9 mouse cellular contexts compared by ENCODE assay signal in genomic region chr19:5037678-5038571, GRCm38 (mm10). TPM values are rescaled to one million over a fixed set of nuclear protein-coding genes. Genes with fewer than 3 reads are reported as not detected.
A peak's percentile ranks its signal among the peaks of the same experiment; 100 is the strongest.
DNase-seq lines count a peak whose midpoint lies in the region; ATAC-seq lines count a peak whose summit lies in the region.
"Had no signal": no experiment of that assay in that cellular context is flagged by ENCODE, and none has a peak within 500 bp of the region (broad histone marks: within the 10 kb centered on the region; RNA-seq: fewer than 3 reads in every experiment).

No protein-coding gene starts in this region.

- no peaks in the 10 kb centered on the region for H3K27me3 ChIP-seq in embryonic facial prominence, embryonic 14.5 days (replicated peaks; ENCODE audit: control insufficient read depth, insufficient read depth, low read length)
- no peaks in the 10 kb centered on the region for H3K27me3 ChIP-seq in heart, embryonic 12.5 days (replicated peaks)
- no peaks in the 10 kb centered on the region for H3K27me3 ChIP-seq in liver, embryonic 13.5 days
- H3K27me3 ChIP-seq in neural tube, embryonic 14.5 days (ENCODE audit: control insufficient read depth, insufficient read depth, low read length) = no peaks in the 10 kb centered on the region

- H3K9ac ChIP-seq in embryonic facial prominence, embryonic 14.5 days (ENCODE audit: low read depth, low read length) = peak overlapping the region; percentile 90
- H3K9ac ChIP-seq in heart, embryonic 12.5 days = peak overlapping the region; percentile 95
- peak overlapping the region; percentile 80 for H3K9ac ChIP-seq in liver, embryonic 13.5 days
- peak overlapping the region; percentile 89 for H3K9ac ChIP-seq in neural tube, embryonic 14.5 days (replicated peaks; ENCODE audit: low read depth, low read length)

- peak; percentile 58 for ATAC-seq in embryonic facial prominence, embryonic 14.5 days (ENCODE audit: low read depth)
- 0 out of 2 replicates have a peak, but pooled peaks have one; percentile 19 for ATAC-seq in heart, embryonic 12.5 days (ENCODE audit: insufficient number of reproducible peaks, low FRiP score)
- peak; percentile 32; the same call in 1 of the 2 replicates for ATAC-seq in liver, embryonic 13.5 days (ENCODE audit: low read depth)
- peak; percentile 76 for ATAC-seq in neural tube, embryonic 14.5 days (ENCODE audit: low read depth)

- H3K4me1 ChIP-seq in embryonic facial prominence, embryonic 14.5 days (ENCODE audit: control insufficient read depth, insufficient read depth, low read length) = peaks cover 21% of the 10 kb centered on the region
- peaks cover 25% of the 10 kb centered on the region for H3K4me1 ChIP-seq in heart, embryonic 12.5 days (replicated peaks)
- H3K4me1 ChIP-seq in liver, embryonic 13.5 days (replicated peaks) = peaks cover 45% of the 10 kb centered on the region
- H3K4me1 ChIP-seq in neural tube, embryonic 14.5 days (ENCODE audit: control insufficient read depth, insufficient read depth, low read length) = peaks cover 24% of the 10 kb centered on the region

- no peaks in the 10 kb centered on the region for H3K9me3 ChIP-seq in embryonic facial prominence, embryonic 14.5 days (ENCODE audit: control insufficient read depth, low read length)
- no peaks in the 10 kb centered on the region for H3K9me3 ChIP-seq in heart, embryonic 12.5 days (replicated peaks)
- no peaks in the 10 kb centered on the region for H3K9me3 ChIP-seq in liver, embryonic 13.5 days (replicated peaks)
- H3K9me3 ChIP-seq in neural tube, embryonic 14.5 days (ENCODE audit: control insufficient read depth, low read length) = no peaks in the 10 kb centered on the region

- WGBS in embryonic facial prominence, embryonic 14.5 days = 3% methylated on average over 32 of the region's 32 CpGs
- WGBS in heart, embryonic 12.5 days = 5% methylated on average over 32 of the region's 32 CpGs
- 5% methylated on average over 32 of the region's 32 CpGs for WGBS in liver, embryonic 13.5 days (ENCODE audit: insufficient replicate concordance)
- WGBS in neural tube, embryonic 14.5 days = 6% methylated on average over 32 of the region's 32 CpGs

- peak overlapping the region; percentile 99 for H3K4me2 ChIP-seq in embryonic facial prominence, embryonic 14.5 days (ENCODE audit: low read depth, low read length)
- peak overlapping the region; percentile 100 for H3K4me2 ChIP-seq in heart, embryonic 12.5 days
- H3K4me2 ChIP-seq in liver, embryonic 13.5 days = peak overlapping the region; percentile 95
- peak overlapping the region; percentile 98 for H3K4me2 ChIP-seq in neural tube, embryonic 14.5 days (ENCODE audit: low read depth, low read length)

- peak; percentile 79 for DNase-seq in A20 (ENCODE audit: low read depth, low spot score)
- peak; percentile 79 to 82 for DNase-seq in adrenal gland, postnatal 36 days
- peak; percentile 91 for DNase-seq in embryonic facial prominence, embryonic 14.5 days (ENCODE audit: low spot score)
- DNase-seq in kidney, postnatal 10 days = peak; percentile 87
- DNase-seq in liver, embryonic 13.5 days = peak; percentile 70
- DNase-seq in testis, postnatal 14 days (ENCODE audit: low spot score) = peak; percentile 77

- peaks cover 7% of the 10 kb centered on the region; the same call in 1 of the 2 replicates for H3K36me3 ChIP-seq in embryonic facial prominence, embryonic 14.5 days (ENCODE audit: control insufficient read depth, insufficient read depth, low read length)
- H3K36me3 ChIP-seq in heart, embryonic 12.5 days = peaks cover 5% of the 10 kb centered on the region; the same call in 1 of the 2 replicates
- 0 out of 2 replicates have a peak, but pooled peaks cover 4% of the 10 kb centered on the region for H3K36me3 ChIP-seq in liver, embryonic 13.5 days
- peaks cover 4% of the 10 kb centered on the region; the same call in 1 of the 2 replicates for H3K36me3 ChIP-seq in neural tube, embryonic 14.5 days (ENCODE audit: control insufficient read depth, insufficient read depth, low read length)

- H3K4me3 ChIP-seq in embryonic facial prominence, embryonic 14.5 days (ENCODE audit: low read depth, low read length) = peak overlapping the region; percentile 87
- H3K4me3 ChIP-seq in heart, embryonic 12.5 days = peak overlapping the region; percentile 80
- H3K4me3 ChIP-seq in liver, embryonic 13.5 days (replicated peaks) = peak overlapping the region; percentile 75
- H3K4me3 ChIP-seq in neural tube, embryonic 14.5 days (ENCODE audit: low read depth, low read length) = peak overlapping the region; percentile 86

- peak overlapping the region; percentile 73 for H3K27ac ChIP-seq in embryonic facial prominence, embryonic 14.5 days (replicated peaks; ENCODE audit: low read depth, low read length)
- H3K27ac ChIP-seq in heart, embryonic 12.5 days (ENCODE audit: poor library complexity, severe bottlenecking) = peak overlapping the region; percentile 60
- peak overlapping the region; percentile 62; the same call in 1 of the 2 replicates for H3K27ac ChIP-seq in liver, embryonic 13.5 days
- peak overlapping the region; percentile 87; the same call in 1 of the 2 replicates for H3K27ac ChIP-seq in neural tube, embryonic 14.5 days (ENCODE audit: low read depth, low read length)

RNA-seq across cellular contexts. Expression of gene B4gat1, which starts 0.7 kb away (rescaled TPM):
- total RNA-seq in adrenal gland, postnatal 36 days (2021) = 10 to 100 TPM; 27.8 to 43.5 TPM
- 42.9 and 51.5 TPM in 2 replicates for polyA plus RNA-seq in embryonic facial prominence, embryonic 14.5 days (2014; fragmentation: Nextera tagmentation; extraction: Ambion mirVana)
- polyA plus RNA-seq in heart, embryonic 12.5 days (2016; fragmentation: Nextera tagmentation; extraction: Ambion mirVana) = 48.2 and 49.1 TPM in 2 replicates
- 9.3 and 10.9 TPM in 2 replicates for polyA plus RNA-seq in liver, embryonic 13.5 days (2015; fragmentation: Nextera tagmentation; extraction: Ambion mirVana)
- 92.5 and 108 TPM in 2 replicates for polyA plus RNA-seq in neural tube, embryonic 14.5 days (2014; fragmentation: Nextera tagmentation; extraction: Ambion mirVana)

RNA-seq across cellular contexts. Expression of gene AC124502.3, which starts 0.8 kb away (rescaled TPM):
- total RNA-seq in adrenal gland, postnatal 36 days (2021) = 1 to 10 TPM in 1 of 2 experiments, under 1 TPM in 1; 0.99 to 2.3 TPM
- polyA plus RNA-seq in embryonic facial prominence, embryonic 14.5 days (2014; fragmentation: Nextera tagmentation; extraction: Ambion mirVana) = 0.51 and 1.7 TPM in 2 replicates
- polyA plus RNA-seq in heart, embryonic 12.5 days (2016; fragmentation: Nextera tagmentation; extraction: Ambion mirVana) = 1.6 and 2.0 TPM in 2 replicates
- 0.70 TPM in 1 of 2 replicates, not detected in the other for polyA plus RNA-seq in liver, embryonic 13.5 days (2015; fragmentation: Nextera tagmentation; extraction: Ambion mirVana)
- 2.1 and 3.0 TPM in 2 replicates for polyA plus RNA-seq in neural tube, embryonic 14.5 days (2014; fragmentation: Nextera tagmentation; extraction: Ambion mirVana)
- total RNA-seq: common myeloid progenitor, adult 5-6 weeks had no signal

RNA-seq across cellular contexts. Expression of gene Brms1, which starts 3.2 kb away (rescaled TPM):
- 10 to 100 TPM; 26.7 to 29.9 TPM for total RNA-seq in adrenal gland, postnatal 36 days (2021)
- polyA plus RNA-seq in embryonic facial prominence, embryonic 14.5 days (2014; fragmentation: Nextera tagmentation; extraction: Ambion mirVana) = 35.0 and 38.7 TPM in 2 replicates
- polyA plus RNA-seq in heart, embryonic 12.5 days (2016; fragmentation: Nextera tagmentation; extraction: Ambion mirVana) = 28.1 and 28.3 TPM in 2 replicates
- 34.8 and 35.1 TPM in 2 replicates for polyA plus RNA-seq in liver, embryonic 13.5 days (2015; fragmentation: Nextera tagmentation; extraction: Ambion mirVana)
- polyA plus RNA-seq in neural tube, embryonic 14.5 days (2014; fragmentation: Nextera tagmentation; extraction: Ambion mirVana) = 21.4 and 34.1 TPM in 2 replicates

RNA-seq across cellular contexts. Expression of gene Rin1, which starts 12.4 kb away (rescaled TPM):
- 1 to 10 TPM; 3.5 to 3.6 TPM for total RNA-seq in adrenal gland, postnatal 36 days (2021)
- 2.3 and 3.0 TPM in 2 replicates for polyA plus RNA-seq in embryonic facial prominence, embryonic 14.5 days (2014; fragmentation: Nextera tagmentation; extraction: Ambion mirVana)
- 4.7 and 6.2 TPM in 2 replicates for polyA plus RNA-seq in heart, embryonic 12.5 days (2016; fragmentation: Nextera tagmentation; extraction: Ambion mirVana)
- polyA plus RNA-seq in liver, embryonic 13.5 days (2015; fragmentation: Nextera tagmentation; extraction: Ambion mirVana) = 0.33 and 0.36 TPM in 2 replicates
- 0.62 and 0.86 TPM in 2 replicates for polyA plus RNA-seq in neural tube, embryonic 14.5 days (2014; fragmentation: Nextera tagmentation; extraction: Ambion mirVana)

RNA-seq across cellular contexts. Expression of gene Slc29a2, which starts 14.3 kb away (rescaled TPM):
- 1 to 10 TPM; 4.5 to 5.3 TPM for total RNA-seq in adrenal gland, postnatal 36 days (2021)
- 4.0 and 4.1 TPM in 2 replicates for polyA plus RNA-seq in embryonic facial prominence, embryonic 14.5 days (2014; fragmentation: Nextera tagmentation; extraction: Ambion mirVana)
- 8.7 and 9.9 TPM in 2 replicates for polyA plus RNA-seq in heart, embryonic 12.5 days (2016; fragmentation: Nextera tagmentation; extraction: Ambion mirVana)
- 1.7 and 2.3 TPM in 2 replicates for polyA plus RNA-seq in liver, embryonic 13.5 days (2015; fragmentation: Nextera tagmentation; extraction: Ambion mirVana)
- 11.5 and 12.2 TPM in 2 replicates for polyA plus RNA-seq in neural tube, embryonic 14.5 days (2014; fragmentation: Nextera tagmentation; extraction: Ambion mirVana)

Comparison
In these comparisons a context has a peak if more than half of its experiments do, and no peak if none do; other contexts are left out.
1. Peak in every context shown above with its lines: DNase-seq, ATAC-seq, H3K4me3 ChIP-seq and H3K27ac ChIP-seq.
2. ATAC-seq: peak in every context shown above with its lines; median percentile 76 in neural tube, embryonic 14.5 days; 58 in embryonic facial prominence, embryonic 14.5 days; 32 in liver, embryonic 13.5 days; 19 in heart, embryonic 12.5 days.